Mouse (Mus musculus): ENCODE results near the gene Tomm6. TPM values are rescaled to one million over a fixed set of nuclear protein-coding genes. Genes with fewer than 3 reads are reported as not detected.
"Not testable (repeated sequence)": the region's sequence is repeated elsewhere in the genome, so short reads cannot be mapped to it uniquely, and the experiment has no call there.

Gene Tomm6
- polyA plus RNA-seq, 1 experiment from 2014 or later = 381 TPM

DNA sequence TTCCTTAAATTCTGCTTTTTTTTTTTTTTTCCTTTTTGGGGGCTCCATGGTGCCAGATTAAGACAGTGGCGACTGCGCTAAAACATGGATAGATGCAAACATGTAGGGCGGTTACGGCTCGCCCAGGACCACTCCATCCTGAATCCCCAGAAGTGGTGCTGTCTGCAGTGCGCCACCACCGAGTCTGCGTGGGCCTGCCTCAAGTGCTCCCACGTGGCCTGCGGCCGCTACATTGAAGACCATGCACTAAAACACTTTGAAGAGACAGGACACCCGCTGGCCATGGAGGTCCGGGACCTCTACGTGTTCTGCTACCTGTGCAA, 16.2 kb downstream of the Tomm6 start:
- peak overlapping the region; percentile 40 for H3K9ac ChIP-seq
- peak overlapping the region; percentile 81 for H3K4me2 ChIP-seq
- peaks cover 23% of the 10 kb centered on the region for H3K4me1 ChIP-seq
- peak; percentile 38 for ATAC-seq (replicated peaks; ENCODE audit: low FRiP score)
- peak overlapping the region; percentile 59; the same call in 1 of the 2 replicates for H3K27ac ChIP-seq
- peak overlapping the region; percentile 47 for H3K4me3 ChIP-seq (replicated peaks)
- H3K36me3 ChIP-seq = peaks cover 13% of the 10 kb centered on the region
- H3K9me3 ChIP-seq (replicated peaks) = no peaks in the 10 kb centered on the region
- WGBS = 14% methylated on average over 14 of the region's 14 CpGs
- peaks cover 19% of the 10 kb centered on the region; the same call in 1 of the 2 replicates for H3K27me3 ChIP-seq

DNA sequence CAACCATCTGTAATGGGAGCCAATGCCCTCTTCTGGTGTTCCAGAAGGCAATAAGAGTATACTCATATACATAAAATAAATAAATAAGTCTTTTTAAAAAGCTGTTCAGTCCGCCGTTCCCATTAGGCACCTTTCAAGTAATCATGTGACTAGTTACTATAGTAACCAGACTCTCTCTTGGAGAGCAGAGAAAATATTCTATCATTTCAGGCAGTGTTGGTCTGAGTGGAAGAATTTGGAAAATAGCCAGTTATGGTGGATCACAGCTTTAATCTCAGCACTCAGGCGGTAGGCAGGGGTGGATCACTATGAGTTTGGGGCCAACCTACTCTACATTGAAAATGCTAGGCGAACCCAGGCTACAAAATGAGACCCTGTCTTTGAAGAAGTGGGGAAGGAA, 19.0 kb downstream of the Tomm6 start:
- ATAC-seq (replicated peaks; ENCODE audit: low FRiP score) = no peak
- no peaks in the 10 kb centered on the region for H3K9me3 ChIP-seq (replicated peaks)
- no peak overlapping the region for H3K9ac ChIP-seq
- H3K4me3 ChIP-seq (replicated peaks) = no peak overlapping the region
- H3K27ac ChIP-seq = no peak overlapping the region
- 78% methylated on average over 4 of the region's 4 CpGs for WGBS
- H3K4me2 ChIP-seq = no peak overlapping the region
- peaks cover 22% of the 10 kb centered on the region for H3K4me1 ChIP-seq
- peaks cover 19% of the 10 kb centered on the region; the same call in 1 of the 2 replicates for H3K27me3 ChIP-seq
- H3K36me3 ChIP-seq = no peaks in the 10 kb centered on the region; the same call in 1 of the 2 replicates

DNA sequence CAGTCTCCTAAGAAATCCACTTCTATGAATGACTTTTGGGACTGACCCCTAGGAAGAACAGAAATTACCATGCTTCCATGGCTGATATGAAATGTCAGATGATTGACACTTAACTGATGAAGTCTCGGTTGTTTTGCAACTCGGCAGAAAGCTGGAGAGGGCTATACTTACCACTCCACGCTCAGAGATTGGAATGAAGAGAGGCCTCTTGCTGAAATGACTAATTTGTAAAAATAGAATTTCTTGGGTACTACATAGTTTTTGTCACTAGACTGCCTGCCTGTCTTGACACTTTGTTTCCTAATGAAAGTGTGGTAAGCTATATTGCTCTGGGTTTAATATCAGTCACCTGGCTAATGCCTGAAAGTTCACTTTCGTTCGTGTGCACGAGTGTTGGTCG, 23.7 kb downstream of the Tomm6 start:
- H3K9ac ChIP-seq = no peak overlapping the region
- H3K9me3 ChIP-seq (replicated peaks) = no peaks in the 10 kb centered on the region
- no peak for ATAC-seq (replicated peaks; ENCODE audit: low FRiP score)
- H3K36me3 ChIP-seq = no peaks in the 10 kb centered on the region
- 0 out of 2 replicates have a peak, but pooled peaks cover 6% of the 10 kb centered on the region for H3K4me1 ChIP-seq
- WGBS = 89% methylated on average over 7 of the region's 7 CpGs
- H3K4me2 ChIP-seq = no peak overlapping the region
- H3K27me3 ChIP-seq = no peaks in the 10 kb centered on the region
- no peak overlapping the region for H3K27ac ChIP-seq
- H3K4me3 ChIP-seq (replicated peaks) = no peak overlapping the region

DNA sequence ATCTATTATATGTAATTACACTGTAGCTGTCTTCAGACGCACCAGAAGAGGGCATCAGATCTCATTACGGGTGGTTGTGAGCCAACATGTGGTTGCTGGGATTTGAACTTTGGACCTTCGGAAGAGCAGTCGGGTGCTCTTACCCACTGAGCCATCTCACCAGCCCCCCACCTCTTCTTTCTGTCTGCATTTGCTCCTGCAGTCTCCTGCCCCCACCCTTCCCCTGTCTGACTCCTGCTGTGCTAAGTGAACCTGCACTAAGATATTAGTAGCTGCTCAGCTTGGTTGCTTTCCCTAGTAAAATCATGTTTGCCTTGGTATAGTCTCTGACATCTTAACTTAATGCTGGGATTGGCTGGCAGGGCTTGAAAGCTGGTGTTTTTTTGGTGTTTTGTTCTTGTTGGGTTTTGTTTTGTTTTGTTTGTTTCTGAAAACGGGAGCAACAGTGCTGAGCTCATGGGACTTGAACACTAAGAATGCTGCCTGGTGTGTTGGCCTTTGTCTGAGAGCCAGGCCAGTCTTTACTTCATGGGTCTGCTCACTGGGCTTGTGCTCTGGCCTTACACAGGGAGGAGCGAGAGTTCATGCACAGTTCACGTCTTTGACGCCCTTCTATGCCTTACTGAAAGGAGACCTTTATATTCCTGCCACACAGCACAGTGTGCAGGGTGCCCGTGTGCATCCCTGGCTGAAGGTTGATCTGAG, 25.0 kb downstream of the Tomm6 start:
- Histone ChIP-seq H3K27ac (no peak overlapping the region), H3K27me3 (no peaks in the 10 kb centered on the region), H3K4me1 (0 out of 2 replicates have a peak, but pooled peaks cover 6% of the 10 kb centered on the region), H3K36me3 (no peaks in the 10 kb centered on the region), H3K4me2 (no peak overlapping the region), H3K9ac (no peak overlapping the region), H3K9me3 (replicated peaks) (no peaks in the 10 kb centered on the region), H3K4me3 (replicated peaks) (no peak overlapping the region)
- 75% methylated on average over 9 of the region's 9 CpGs for WGBS
- ATAC-seq (replicated peaks; ENCODE audit: low FRiP score) = no peak

DNA sequence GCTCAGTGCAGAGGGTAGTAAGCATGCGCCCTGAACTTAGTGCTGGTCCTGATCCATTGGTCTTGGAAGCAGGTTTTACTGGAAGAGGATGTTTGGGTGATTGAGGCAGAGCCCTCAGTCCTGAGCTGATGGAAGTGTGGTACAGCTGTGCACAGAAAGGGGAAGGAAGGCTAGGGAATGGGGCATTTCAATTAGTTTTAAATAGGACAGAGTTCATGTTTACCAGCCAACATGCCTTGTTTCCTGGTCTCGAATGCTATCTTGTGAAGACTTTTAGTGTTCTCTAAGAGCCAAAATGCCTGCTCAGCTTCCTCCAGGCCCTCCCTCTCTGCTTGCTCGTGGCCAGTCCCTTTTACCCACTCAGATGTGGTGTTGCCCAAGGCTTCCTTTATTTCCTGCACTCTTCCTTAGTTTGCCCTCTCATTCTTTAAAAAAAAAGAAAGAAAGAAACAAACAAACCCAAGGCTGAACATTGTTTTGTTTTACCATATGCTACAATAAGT, 29.4 kb downstream of the Tomm6 start:
- Histone ChIP-seq H3K27me3 (no peaks in the 10 kb centered on the region), H3K36me3 (no peaks in the 10 kb centered on the region; the same call in 1 of the 2 replicates), H3K4me3 (replicated peaks) (no peak overlapping the region), H3K9ac (no peak overlapping the region), H3K27ac (no peak overlapping the region), H3K9me3 (replicated peaks) (no peaks in the 10 kb centered on the region), H3K4me1 (0 out of 2 replicates have a peak, but pooled peaks cover 2% of the 10 kb centered on the region), H3K4me2 (no peak overlapping the region)
- no peak for ATAC-seq (replicated peaks; ENCODE audit: low FRiP score)
- WGBS = 85% methylated on average over 3 of the region's 3 CpGs

DNA sequence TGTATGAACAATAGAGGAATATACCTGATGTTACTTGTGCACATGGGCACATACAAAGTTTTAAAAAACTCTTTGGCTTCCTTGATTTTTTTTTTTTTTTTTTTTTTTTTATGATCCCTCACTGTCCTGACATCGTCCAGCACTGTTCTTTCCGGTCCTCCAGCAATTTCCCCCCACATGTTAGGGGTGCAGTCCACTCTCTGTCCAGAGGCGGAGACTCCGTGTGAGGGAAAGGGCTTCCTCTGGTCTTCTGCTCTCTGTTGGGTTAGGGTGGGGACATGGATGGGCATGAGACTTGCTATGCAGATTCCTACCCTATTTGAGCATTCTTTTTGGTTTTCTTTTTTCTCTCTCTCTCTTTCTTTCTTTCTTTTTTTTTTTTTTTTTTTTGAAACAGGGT, 30.3 kb downstream of the Tomm6 start:
- H3K27me3 ChIP-seq = no peaks in the 10 kb centered on the region
- ATAC-seq (replicated peaks; ENCODE audit: low FRiP score) = no peak
- H3K36me3 ChIP-seq = no peaks in the 10 kb centered on the region; the same call in 1 of the 2 replicates
- H3K4me1 ChIP-seq = no peaks in the 10 kb centered on the region
- WGBS = 80% methylated on average over 4 of the region's 4 CpGs
- no peak overlapping the region for H3K27ac ChIP-seq
- no peak overlapping the region for H3K9ac ChIP-seq
- H3K4me3 ChIP-seq (replicated peaks) = no peak overlapping the region
- H3K4me2 ChIP-seq = no peak overlapping the region
- no peaks in the 10 kb centered on the region for H3K9me3 ChIP-seq (replicated peaks)

- 79% methylated on average over 5 of the region's 5 CpGs for WGBS
- H3K36me3 ChIP-seq = no peaks in the 10 kb centered on the region; the same call in 1 of the 2 replicates
- no peak overlapping the region for H3K9ac ChIP-seq
- no peak overlapping the region for H3K27ac ChIP-seq
- ATAC-seq (replicated peaks; ENCODE audit: low FRiP score) = no peak
- H3K4me3 ChIP-seq (replicated peaks) = no peak overlapping the region
- no peaks in the 10 kb centered on the region for H3K4me1 ChIP-seq
- no peaks in the 10 kb centered on the region for H3K27me3 ChIP-seq
- no peaks in the 10 kb centered on the region for H3K9me3 ChIP-seq (replicated peaks)
- H3K4me2 ChIP-seq = no peak overlapping the region
Observed at GRCm38 (mm10) chr17:47655697-47656096, 32.5 kb downstream of the Tomm6 start.

DNA sequence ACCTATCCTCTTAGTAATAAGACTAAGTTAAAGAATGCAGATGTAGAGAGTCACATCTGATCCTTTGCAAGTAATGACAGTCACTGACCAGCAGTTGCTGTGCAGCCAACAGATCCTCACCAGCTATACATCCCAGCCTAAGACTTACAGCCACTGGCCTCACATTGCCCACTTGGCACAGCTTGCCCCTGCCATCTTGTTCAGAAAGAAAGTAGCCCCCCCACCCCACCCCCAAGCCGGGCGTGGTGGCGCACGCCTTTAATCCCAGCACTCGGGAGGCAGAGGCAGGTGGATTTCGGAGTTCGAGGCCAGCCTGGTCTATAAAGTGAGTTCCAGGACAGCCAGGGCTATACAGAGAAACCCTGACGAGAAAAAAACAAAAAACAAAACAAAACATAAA, 33.8 kb downstream of the Tomm6 start:
- H3K36me3 ChIP-seq; H3K9ac ChIP-seq; H3K27ac ChIP-seq; H3K4me1 ChIP-seq; H3K4me3 ChIP-seq (replicated peaks); H3K9me3 ChIP-seq (replicated peaks); H3K27me3 ChIP-seq; ATAC-seq (replicated peaks; ENCODE audit: low FRiP score); H3K4me2 ChIP-seq: not testable (repeated sequence)
- 93% methylated on average over 8 of the region's 8 CpGs for WGBS

DNA sequence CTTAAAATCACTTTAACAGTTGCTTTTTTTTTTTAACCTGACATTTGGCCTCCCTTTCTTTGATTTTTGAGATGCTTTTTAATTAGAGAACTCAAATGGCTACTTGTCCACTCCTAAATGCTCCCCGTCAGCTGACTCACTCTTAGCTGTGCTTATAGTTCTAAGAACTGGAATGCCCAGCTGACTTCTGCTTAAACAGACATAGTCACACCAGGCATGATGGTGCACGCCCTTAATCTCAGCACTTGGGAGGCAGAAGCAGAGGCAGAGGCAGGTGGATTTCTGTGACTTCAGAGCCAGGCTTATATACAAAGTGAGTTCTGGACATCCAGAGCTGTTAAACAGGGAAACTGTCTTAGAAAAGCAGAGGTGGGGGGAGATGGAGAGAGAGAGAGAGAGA, 36.2 kb downstream of the Tomm6 start:
- no peak overlapping the region for H3K4me3 ChIP-seq (replicated peaks)

DNA sequence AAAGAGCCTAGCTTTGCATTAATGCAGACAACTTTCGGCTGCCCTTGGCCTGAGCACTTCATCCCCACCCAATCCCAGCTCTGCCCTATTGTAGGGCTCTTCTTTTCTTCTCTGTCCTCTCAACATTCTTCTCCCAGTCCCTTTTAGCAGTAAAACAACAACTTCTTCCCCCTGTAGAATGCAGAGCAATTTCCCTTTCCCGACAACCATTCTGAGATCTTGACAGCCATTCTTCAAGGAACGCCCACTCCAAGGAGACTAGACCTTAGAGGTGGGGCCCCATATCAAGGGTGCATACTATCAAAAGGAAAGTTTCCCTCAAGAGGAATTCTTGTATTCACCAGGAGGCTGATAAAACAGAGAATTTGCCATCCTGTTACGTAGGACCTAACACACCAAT, 39.2 kb downstream of the Tomm6 start:
- no peak for ATAC-seq (replicated peaks; ENCODE audit: low FRiP score)
- H3K9me3 ChIP-seq (replicated peaks) = no peaks in the 10 kb centered on the region
- no peak overlapping the region for H3K4me2 ChIP-seq
- H3K4me1 ChIP-seq = no peaks in the 10 kb centered on the region
- 73% methylated on average over 4 of the region's 4 CpGs for WGBS
- no peaks in the 10 kb centered on the region for H3K27me3 ChIP-seq
- H3K4me3 ChIP-seq (replicated peaks) = no peak overlapping the region
- no peak overlapping the region for H3K9ac ChIP-seq
- H3K36me3 ChIP-seq = peaks cover 6% of the 10 kb centered on the region; the same call in 1 of the 2 replicates
- no peak overlapping the region for H3K27ac ChIP-seq

More for the DNA sequence above, 36.2 kb downstream of the Tomm6 start:
- no peak for ATAC-seq (replicated peaks; ENCODE audit: low FRiP score)
- H3K4me2 ChIP-seq = no peak overlapping the region
- WGBS = 87% methylated on average over 2 of the region's 2 CpGs
- H3K27ac ChIP-seq = no peak overlapping the region
- peaks cover 6% of the 10 kb centered on the region; the same call in 1 of the 2 replicates for H3K36me3 ChIP-seq
- H3K27me3 ChIP-seq = no peaks in the 10 kb centered on the region
- no peaks in the 10 kb centered on the region for H3K4me1 ChIP-seq
- no peaks in the 10 kb centered on the region for H3K9me3 ChIP-seq (replicated peaks)
- H3K9ac ChIP-seq = no peak overlapping the region

DNA sequence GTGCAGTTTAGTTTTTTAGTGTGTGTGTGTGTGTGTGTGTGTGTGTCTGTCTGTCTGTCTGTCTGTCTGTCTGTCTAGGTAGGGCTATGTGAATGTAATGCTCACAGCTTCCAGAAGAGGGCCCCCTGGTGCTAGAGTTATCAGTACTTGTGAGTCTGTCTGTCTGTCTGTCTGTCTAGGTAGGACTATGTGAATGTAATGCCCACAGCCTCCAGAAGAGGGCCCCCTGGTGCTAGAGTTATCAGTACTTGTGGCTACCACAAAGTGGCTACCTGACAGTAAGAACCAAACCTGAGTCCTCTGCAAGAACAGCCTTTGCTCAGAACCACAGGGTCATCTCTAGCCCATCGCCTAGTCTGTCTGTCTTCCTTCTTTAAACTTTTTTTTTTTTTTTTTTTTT, 41.5 kb downstream of the Tomm6 start:
- WGBS = 78% methylated on average over 1 of the region's 1 CpGs
- no peaks in the 10 kb centered on the region for H3K9me3 ChIP-seq (replicated peaks)
- H3K4me2 ChIP-seq = no peak overlapping the region
- peaks cover 6% of the 10 kb centered on the region; the same call in 1 of the 2 replicates for H3K36me3 ChIP-seq
- no peak overlapping the region for H3K27ac ChIP-seq
- H3K9ac ChIP-seq = no peak overlapping the region
- no peaks in the 10 kb centered on the region for H3K4me1 ChIP-seq
- ATAC-seq (replicated peaks; ENCODE audit: low FRiP score) = no peak
- H3K4me3 ChIP-seq (replicated peaks) = no peak overlapping the region
- no peaks in the 10 kb centered on the region for H3K27me3 ChIP-seq

DNA sequence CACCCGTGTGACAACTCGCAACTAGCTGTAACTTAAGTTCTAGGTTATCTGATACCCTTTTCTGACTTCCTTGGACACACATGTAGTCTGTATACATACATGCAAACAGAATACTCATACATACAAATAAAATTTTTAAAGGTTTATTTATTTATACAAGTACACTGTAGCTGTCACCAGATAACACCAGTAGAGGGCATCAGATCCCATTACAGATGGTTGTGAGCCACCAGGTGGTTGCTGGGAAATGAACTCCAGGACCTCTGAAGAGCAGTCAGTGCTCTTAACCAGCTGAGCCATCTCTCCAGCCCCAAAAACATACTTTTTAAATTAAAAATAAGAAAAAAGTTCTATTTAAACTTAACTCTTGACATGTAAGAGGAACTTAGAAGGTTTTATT, 45.2 kb downstream of the Tomm6 start:
- H3K27ac ChIP-seq = no peak overlapping the region
- H3K27me3 ChIP-seq = no peaks in the 10 kb centered on the region
- no peaks in the 10 kb centered on the region for H3K9me3 ChIP-seq (replicated peaks)
- ATAC-seq (replicated peaks; ENCODE audit: low FRiP score) = no peak
- H3K9ac ChIP-seq = no peak overlapping the region
- no peaks in the 10 kb centered on the region for H3K4me1 ChIP-seq
- WGBS = 75% methylated on average over 2 of the region's 2 CpGs
- H3K4me3 ChIP-seq (replicated peaks) = no peak overlapping the region
- H3K4me2 ChIP-seq = no peak overlapping the region
- H3K36me3 ChIP-seq = no peaks in the 10 kb centered on the region
